Mouse (Mus musculus): ENCODE results near the gene P2rx6.

- TF ChIP-seq CTCF (IDR thresholded peaks at IDR 0.05; ENCODE audit: extremely low read depth, insufficient read depth, low read length) = no peak
- no peak for TF ChIP-seq POLR2A (IDR thresholded peaks at IDR 0.05; ENCODE audit: extremely low read depth, insufficient read depth, low read length)
Measured at GRCm38 (mm10) chr16:17526223-17526622, 35.5 kb upstream of the P2rx6 start.

Data from cortical plate, adult 2 months (tissue).